Mouse (Mus musculus) heart, embryonic 10.5 days (tissue): ENCODE measurements around the gene Gstm6. TPM values are rescaled to one million over a fixed set of nuclear protein-coding genes. Genes with fewer than 3 reads are reported as not detected.
A peak's percentile ranks its signal among the peaks of the same experiment; 100 is the strongest.
"Not testable (repeated sequence)": the region's sequence is repeated elsewhere in the genome, so short reads cannot be mapped to it uniquely, and the experiment has no call there.

Experiments
- DNase-seq: peaks from one replicate; pipeline ENCODE4 v3.0.0-alpha.2; 2017; ENCODE audit warnings: low spot score
- H3K27ac ChIP-seq: fragments of 300-500 bp; sonication (generic); 2 replicates; pipeline ENCODE4 v1.5.1; 2016; ENCODE audit warnings: mild to moderate bottlenecking
- H3K27me3 ChIP-seq: fragments of 300-500 bp; sonication (generic); 2 replicates; pipeline ENCODE4 v1.6.1; 2016; ENCODE audit warnings: mild to moderate bottlenecking; ENCODE audit not compliant: poor library complexity, insufficient read depth, severe bottlenecking
- H3K36me3 ChIP-seq: fragments of 300-500 bp; sonication (generic); 2 replicates; pipeline ENCODE4 v1.6.1; 2016; ENCODE audit warnings: mild to moderate bottlenecking, moderate library complexity
- H3K4me1 ChIP-seq: fragments of 300-500 bp; sonication (generic); 2 replicates; pipeline ENCODE4 v1.6.1; 2016; ENCODE audit warnings: mild to moderate bottlenecking
- H3K4me3 ChIP-seq: fragments of 300-500 bp; sonication (generic); 2 replicates; pipeline ENCODE4 v1.5.1; 2016; ENCODE audit warnings: mild to moderate bottlenecking, moderate library complexity
- H3K9me3 ChIP-seq: fragments of 300-500 bp; sonication (generic); 2 replicates; pipeline ENCODE4 v1.6.1; 2016; ENCODE audit warnings: mild to moderate bottlenecking, moderate library complexity
- WGBS: fragments of 180-500 bp; shearing (Covaris S2); methylation state at CpG from one replicate; pipeline ENCODE4 v1.1.7; 2016; 5-methylcytosine and 5-hydroxymethylcytosine counted together
- polyA plus RNA-seq: library from polyadenylated mRNA; unstranded; fragments of >200 nt; fragmentation: Nextera tagmentation; extraction: Ambion mirVana; gene quantifications from 2 replicates; pipeline ENCODE4 v1.2.1, GENCODE M21; 2016

Gene Gstm6
- polyA plus RNA-seq, 1 experiment from 2014 or later = 9.5 TPM

DNA sequence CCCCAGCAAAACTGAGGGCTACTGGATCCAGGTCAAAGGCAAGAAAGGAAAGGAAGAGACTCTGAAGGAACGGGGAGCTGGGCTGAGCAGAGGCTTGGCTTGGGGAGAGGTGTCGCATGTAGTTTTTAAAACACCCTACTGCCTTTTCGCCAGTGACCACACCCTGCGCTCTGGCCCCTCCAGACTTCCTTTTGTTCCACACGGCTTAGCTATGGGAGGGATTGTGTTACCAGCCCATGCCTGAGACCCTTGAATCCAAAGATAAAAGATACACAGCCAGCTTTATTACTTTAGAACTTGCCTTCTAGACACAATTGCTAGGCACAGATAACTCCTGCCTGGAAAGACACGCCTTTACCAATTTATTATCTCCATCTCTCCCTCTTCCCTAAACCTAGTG is 37.6 kb downstream of the Gstm6 start:
- H3K27me3 ChIP-seq = peaks cover 12% of the 10 kb centered on the region; the same call in 1 of the 2 replicates

GRCm38 (mm10) chr3:107900955-107901673 is 42.4 kb downstream of the Gstm6 start:
- Histone ChIP-seq H3K4me1 (peaks cover 11% of the 10 kb centered on the region; the same call in 1 of the 2 replicates), H3K36me3 (peaks cover 17% of the 10 kb centered on the region), H3K9me3 (no peaks in the 10 kb centered on the region), H3K27ac (0 out of 2 replicates have a peak overlapping the region, but pooled peaks have one; percentile 16), H3K27me3 (0 out of 2 replicates have a peak, but pooled peaks cover 5% of the 10 kb centered on the region), H3K4me3 (no peak overlapping the region)
- 58% methylated on average over 11 of the region's 11 CpGs for WGBS
- no peak for DNase-seq

More for the DNA sequence above, 37.6 kb downstream of the Gstm6 start:
- Histone ChIP-seq H3K9me3 (no peaks in the 10 kb centered on the region), H3K27ac (no peak overlapping the region), H3K4me1 (peaks cover 7% of the 10 kb centered on the region), H3K36me3 (no peaks in the 10 kb centered on the region), H3K4me3 (no peak overlapping the region)
- 44% methylated on average over 6 of the region's 6 CpGs for WGBS
- no peak for DNase-seq

DNA sequence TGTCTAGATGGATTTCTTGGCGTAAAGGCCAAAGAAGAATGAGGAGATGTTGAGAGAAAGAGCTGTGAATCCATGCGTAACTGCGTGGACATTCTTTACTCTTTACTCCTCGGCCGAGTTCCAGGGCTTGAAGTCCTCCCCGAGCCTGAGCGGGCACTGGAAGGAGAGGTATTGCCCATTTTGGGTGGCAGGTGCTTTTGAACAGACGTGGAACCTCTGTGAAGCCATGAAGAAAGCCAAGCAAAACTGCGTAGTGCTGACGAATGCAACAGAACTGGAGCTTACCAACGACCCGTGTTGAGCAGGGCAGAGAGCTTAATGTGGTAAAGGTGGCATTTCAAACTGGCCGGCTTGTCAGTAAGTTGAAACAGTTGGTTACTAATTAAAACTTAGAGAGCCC is 44.9 kb downstream of the Gstm6 start:
- WGBS = 91% methylated on average over 13 of the region's 13 CpGs
- Histone ChIP-seq H3K9me3 (no peaks in the 10 kb centered on the region), H3K36me3 (peaks cover 17% of the 10 kb centered on the region)

DNA sequence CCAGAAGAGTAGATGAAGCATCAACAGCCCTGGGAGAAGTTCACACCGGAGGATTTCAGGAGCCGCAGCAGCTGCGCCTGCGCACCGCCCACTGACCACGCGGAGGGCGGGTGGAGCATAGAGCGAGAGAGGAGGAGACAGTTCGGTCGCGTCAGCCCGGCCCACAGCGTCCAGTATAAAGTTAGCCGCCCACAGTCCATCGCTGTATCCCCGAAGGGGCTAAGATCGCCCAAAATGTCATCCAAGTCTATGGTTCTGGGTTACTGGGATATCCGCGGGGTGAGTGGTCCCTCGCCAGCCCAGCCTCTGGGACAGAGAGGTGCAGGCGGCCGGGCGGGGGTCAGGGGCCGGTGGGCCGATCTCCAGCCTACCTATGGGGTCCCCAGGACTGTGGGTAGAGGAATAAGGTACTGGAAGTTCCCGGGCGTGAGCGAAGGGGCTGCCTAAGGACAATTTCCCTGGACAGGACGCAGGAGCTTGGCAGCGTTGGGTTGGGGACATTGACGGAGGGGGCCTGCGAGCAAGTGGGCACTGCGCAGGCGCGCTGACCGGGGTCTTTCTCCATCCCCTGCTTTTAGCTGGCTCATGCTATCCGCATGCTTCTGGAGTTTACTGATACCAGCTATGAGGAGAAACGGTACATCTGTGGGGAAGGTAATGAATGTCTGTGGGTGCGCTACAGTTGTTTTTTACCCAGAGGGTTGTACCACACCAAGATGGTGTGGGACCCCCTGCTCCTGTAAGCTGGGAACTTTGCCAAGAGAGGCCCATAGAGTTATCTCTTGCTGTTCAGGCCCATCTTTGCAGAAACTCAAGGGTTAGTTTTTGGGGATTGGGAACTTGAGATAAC is 47.6 kb downstream of the Gstm6 start, which contains the start of gene Gstm5:
Gene Gstm5 (plus strand): TSS at position 102 of the 850 bp plus-strand sequence.
- peak; percentile 94 for DNase-seq
- Histone ChIP-seq H3K36me3 (peaks cover 17% of the 10 kb centered on the region), H3K4me3 (peak within 1 kb of the TSS; percentile 85), H3K9me3 (no peaks in the 10 kb centered on the region), H3K4me1 (peaks cover 15% of the 10 kb centered on the region), H3K27ac (peak within 1 kb of the TSS; percentile 93), H3K27me3 (no peaks in the 10 kb centered on the region)
- WGBS = 4% methylated on average over 40 of the region's 40 CpGs

More for the DNA sequence above, 44.9 kb downstream of the Gstm6 start:
- no peak overlapping the region for H3K27ac ChIP-seq
- no peak for DNase-seq
- H3K27me3 ChIP-seq = no peaks in the 10 kb centered on the region
- peaks cover 19% of the 10 kb centered on the region for H3K4me1 ChIP-seq
- H3K4me3 ChIP-seq = no peak overlapping the region

DNA sequence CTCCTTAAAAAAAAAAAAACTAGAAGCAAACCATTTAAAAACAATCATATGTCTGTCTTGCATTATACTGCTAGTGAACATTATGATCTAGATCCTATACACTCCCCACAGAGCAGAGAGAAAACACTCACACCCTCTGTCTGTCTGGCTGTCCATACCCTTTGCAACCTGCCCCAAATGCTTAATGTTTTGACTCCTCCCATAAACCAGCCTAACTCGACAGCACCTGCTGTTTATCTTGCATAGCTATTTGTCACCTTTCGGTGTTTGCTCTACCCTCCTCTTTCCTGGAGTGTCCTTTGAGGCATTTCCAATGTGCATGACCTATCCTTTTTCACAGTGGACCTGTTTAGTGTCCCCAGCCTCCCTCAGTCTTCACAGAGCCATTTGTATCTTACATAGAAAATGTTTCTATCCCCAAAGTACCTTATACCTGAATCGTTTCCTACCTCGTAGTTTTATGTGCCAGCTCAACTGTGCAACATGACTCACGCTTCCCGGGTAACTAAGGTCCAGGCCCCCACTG is 48.3 kb downstream of the Gstm6 start:
- H3K4me1 ChIP-seq = peaks cover 14% of the 10 kb centered on the region
- peak overlapping the region; percentile 85 for H3K4me3 ChIP-seq
- 7% methylated on average over 6 of the region's 6 CpGs for WGBS
- H3K36me3 ChIP-seq = peaks cover 17% of the 10 kb centered on the region
- no peak for DNase-seq
- H3K27me3 ChIP-seq = no peaks in the 10 kb centered on the region
- no peaks in the 10 kb centered on the region for H3K9me3 ChIP-seq
- peak overlapping the region; percentile 93 for H3K27ac ChIP-seq

DNA sequence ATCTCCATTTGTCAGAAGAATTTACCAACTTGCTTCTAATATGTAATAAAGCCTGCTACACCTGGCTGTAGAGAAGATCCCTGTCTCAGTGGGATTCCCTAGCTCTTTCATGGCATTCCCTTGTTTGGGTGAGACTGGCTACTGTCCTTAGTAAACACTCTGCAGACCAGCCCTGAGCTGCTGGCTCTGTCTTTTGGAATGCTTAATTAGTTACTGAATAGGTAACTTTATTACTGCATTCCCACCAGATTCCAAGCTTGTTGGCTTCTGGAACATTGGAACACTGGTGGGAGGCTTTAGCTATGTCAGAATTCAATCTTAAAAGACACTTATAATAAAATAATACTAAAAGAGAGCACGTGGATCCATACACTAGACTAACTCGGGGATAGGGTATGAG is 54.3 kb downstream of the Gstm6 start:
- H3K27ac ChIP-seq, DNase-seq, H3K4me1 ChIP-seq, H3K27me3 ChIP-seq, H3K36me3 ChIP-seq, H3K9me3 ChIP-seq, H3K4me3 ChIP-seq: not testable (repeated sequence)
- 82% methylated on average over 2 of the region's 2 CpGs for WGBS

Other genes with a start within 250 kb of the Gstm6 start
- 62.2 and 71.8 TPM in 2 replicates for gene Ahcyl1, start 247.2 kb downstream of the Gstm6 start, polyA plus RNA-seq
- gene Csf1, start 183.3 kb downstream of the Gstm6 start, polyA plus RNA-seq = 10.4 and 11.3 TPM in 2 replicates
- gene Eps8l3, start 66.5 kb downstream of the Gstm6 start, polyA plus RNA-seq = not detected in 2 replicates
- 121 and 146 TPM in 2 replicates for gene Gstm5, start 47.9 kb downstream of the Gstm6 start, polyA plus RNA-seq
- 14.1 and 16.1 TPM in 2 replicates for gene Gstm7, start 11.9 kb downstream of the Gstm6 start, polyA plus RNA-seq
- gene Gstm3, start 25.5 kb upstream of the Gstm6 start, polyA plus RNA-seq = 1.2 TPM in 1 of 2 replicates, not detected in the other
- 46.9 and 47.2 TPM in 2 replicates for gene Gstm2, start 42.7 kb upstream of the Gstm6 start, polyA plus RNA-seq
- 30.1 and 62.2 TPM in 2 replicates for gene Gstm1, start 74.2 kb upstream of the Gstm6 start, polyA plus RNA-seq
- 16.9 and 21.1 TPM in 2 replicates for gene Gstm4, start 101.1 kb upstream of the Gstm6 start, polyA plus RNA-seq
- gene Ampd2, start 142.9 kb upstream of the Gstm6 start, polyA plus RNA-seq = 57.5 and 62.8 TPM in 2 replicates
- gene Gnat2, start 149.0 kb upstream of the Gstm6 start, polyA plus RNA-seq = 1.1 and 1.9 TPM in 2 replicates
- gene Gnai3, start 202.4 kb upstream of the Gstm6 start, polyA plus RNA-seq = 106 and 131 TPM in 2 replicates
- gene Gpr61, start 211.1 kb upstream of the Gstm6 start, polyA plus RNA-seq = 0.11 and 0.33 TPM in 2 replicates
- gene Amigo1, start 242.6 kb upstream of the Gstm6 start, polyA plus RNA-seq = 1.4 and 3.3 TPM in 2 replicates